Mouse (Mus musculus) retina, postnatal 1 day (tissue): Measurements from ENCODE around the gene Rad51b.

ENCODE experiments used
- DNase-seq: peaks from one replicate; pipeline ENCODE4 v3.0.0-alpha.2; 2012

The Rad51b gene

GRCm38 (mm10) chr12:79707565-79708422, 410.7 kb downstream of the Rad51b start:
- DNase-seq: peak; percentile 79

GRCm38 (mm10) chr12:79708423-79708733, 411.3 kb downstream of the Rad51b start:
- DNase-seq: no peak

- no peak for DNase-seq
Measured at GRCm38 (mm10) chr12:79713286-79713685, 416.2 kb downstream of the Rad51b start.

GRCm38 (mm10) chr12:79714484-79714883, 417.4 kb downstream of the Rad51b start:
- no peak for DNase-seq

- DNase-seq: peak; percentile 38
Measured at GRCm38 (mm10) chr12:79715506-79716345, 418.6 kb downstream of the Rad51b start.

GRCm38 (mm10) chr12:79719091-79719846, 422.2 kb downstream of the Rad51b start:
- DNase-seq: peak; percentile 97

GRCm38 (mm10) chr12:79719847-79720201, 422.7 kb downstream of the Rad51b start:
- no peak for DNase-seq

GRCm38 (mm10) chr12:79724875-79725274, 427.8 kb downstream of the Rad51b start:
- DNase-seq: no peak

- no peak for DNase-seq
Measured at GRCm38 (mm10) chr12:79725711-79726110, 428.6 kb downstream of the Rad51b start.

GRCm38 (mm10) chr12:79726116-79726515, 429.0 kb downstream of the Rad51b start:
- no peak for DNase-seq

GRCm38 (mm10) chr12:79726959-79727358, 429.9 kb downstream of the Rad51b start:
- no peak for DNase-seq

GRCm38 (mm10) chr12:79729926-79730506, 432.9 kb downstream of the Rad51b start:
- DNase-seq: no peak

- DNase-seq: peak; percentile 43
Measured at GRCm38 (mm10) chr12:79731905-79732304, 434.8 kb downstream of the Rad51b start.

- DNase-seq: peak; percentile 92
Measured at GRCm38 (mm10) chr12:79732355-79733115, 435.5 kb downstream of the Rad51b start.

- DNase-seq: no peak
Measured at GRCm38 (mm10) chr12:79735341-79735785, 438.3 kb downstream of the Rad51b start.

- DNase-seq: no peak
Measured at GRCm38 (mm10) chr12:79735882-79736281, 438.8 kb downstream of the Rad51b start.

GRCm38 (mm10) chr12:79738700-79739099, 441.6 kb downstream of the Rad51b start:
- DNase-seq: no peak

GRCm38 (mm10) chr12:79739918-79740639, 443.0 kb downstream of the Rad51b start:
- no peak for DNase-seq

- DNase-seq: peak; percentile 93
Measured at GRCm38 (mm10) chr12:79742211-79742610, 445.1 kb downstream of the Rad51b start.

GRCm38 (mm10) chr12:79744131-79744530, 447.0 kb downstream of the Rad51b start:
- no peak for DNase-seq

- no peak for DNase-seq
Measured at GRCm38 (mm10) chr12:79745225-79745624, 448.1 kb downstream of the Rad51b start.
